Mouse (Mus musculus) inflammation-experienced regulatory T-cells, adult 6 months (primary cell): Measurements from ENCODE around the gene Zfp882. TPM values are rescaled to one million over a fixed set of nuclear protein-coding genes. Genes with fewer than 3 reads are reported as not detected.
"Not testable (repeated sequence)": the region's sequence is repeated elsewhere in the genome, so short reads cannot be mapped to it uniquely, and the experiment has no call there.

Source experiments
- ATAC-seq: one replicate; pipeline ENCODE4 v1.8.0; 2017
- polyA plus RNA-seq, 3 experiments: library from polyadenylated mRNA; unstranded; fragments of 100-300 nt; shearing (Covaris generic); gene quantifications; one replicate each; pipeline ENCODE4 v1.2.1; 2017

Zfp882 gene
- polyA plus RNA-seq = 10 to 100 TPM in 1 of 3 experiments, 1 to 10 TPM in 2; 5.3 to 10.2 (median 6.1) TPM

GRCm38 (mm10) chr8:71908309-71909261 lies at the start of gene Zfp882, which contains the start of gene Zfp617:
Zfp882 (plus strand) TSS chr8:71908608.
Zfp617 (plus strand) TSS chr8:71908635.
- peak; percentile 88 for ATAC-seq

- not testable (repeated sequence) for ATAC-seq
Observed at GRCm38 (mm10) chr8:71861551-71861950, 46.9 kb upstream of the Zfp882 start.

- ATAC-seq = not testable (repeated sequence)
Observed at GRCm38 (mm10) chr8:71862038-71862437, 46.4 kb upstream of the Zfp882 start.

GRCm38 (mm10) chr8:71881618-71882274 lies 26.7 kb upstream of the Zfp882 start, which contains the start of gene Zfp709:
Zfp709 (plus strand) TSS chr8:71882019.
- peak; percentile 85 for ATAC-seq

- ATAC-seq = not testable (repeated sequence)
Observed at GRCm38 (mm10) chr8:71900666-71901065, 7.7 kb upstream of the Zfp882 start.

- ATAC-seq = not testable (repeated sequence)
Observed at GRCm38 (mm10) chr8:71903084-71903483, 5.3 kb upstream of the Zfp882 start.

- no peak for ATAC-seq
Observed at GRCm38 (mm10) chr8:71906809-71907208, 1.6 kb upstream of the Zfp882 start.

GRCm38 (mm10) chr8:71907798-71908257 lies 580 bp upstream of the Zfp882 start:
- no peak for ATAC-seq

GRCm38 (mm10) chr8:71912286-71912685 lies 3.9 kb downstream of the Zfp882 start:
- no peak for ATAC-seq

- peak; percentile 97 for ATAC-seq
Observed at GRCm38 (mm10) chr8:71922567-71923401, 14.4 kb downstream of the Zfp882 start.

- no peak for ATAC-seq
Observed at GRCm38 (mm10) chr8:71925791-71926190, 17.4 kb downstream of the Zfp882 start.

GRCm38 (mm10) chr8:71926551-71926950 lies 18.1 kb downstream of the Zfp882 start:
- ATAC-seq = no peak

GRCm38 (mm10) chr8:71927779-71928178 lies 19.4 kb downstream of the Zfp882 start:
- no peak for ATAC-seq

- ATAC-seq = not testable (repeated sequence)
Observed at GRCm38 (mm10) chr8:71938037-71938436, 29.6 kb downstream of the Zfp882 start.

- ATAC-seq = no peak
Observed at GRCm38 (mm10) chr8:71940293-71941208, 32.1 kb downstream of the Zfp882 start.

- ATAC-seq = no peak
Observed at GRCm38 (mm10) chr8:71941776-71942175, 33.4 kb downstream of the Zfp882 start.

- ATAC-seq = peak; percentile 36
Observed at GRCm38 (mm10) chr8:71948624-71949023, 40.2 kb downstream of the Zfp882 start.

- ATAC-seq = peak; percentile 99
Observed at GRCm38 (mm10) chr8:71950482-71951221, 42.2 kb downstream of the Zfp882 start, which contains the start of gene Zfp961. Zfp961 (plus strand) TSS chr8:71951038.

- no peak for ATAC-seq
Observed at GRCm38 (mm10) chr8:71951436-71952161, 43.2 kb downstream of the Zfp882 start.

- no peak for ATAC-seq
Observed at GRCm38 (mm10) chr8:71952489-71952888, 44.1 kb downstream of the Zfp882 start.
